Mouse (Mus musculus): ENCODE results near the gene Twsg1. TPM values are rescaled to one million over a fixed set of nuclear protein-coding genes. Genes with fewer than 3 reads are reported as not detected.

Gene Twsg1
- total RNA-seq (2023), result 10 to 100 TPM in 1 of 2 experiments, 1 to 10 TPM in 1; 8.9 to 11.9 TPM

GRCm38 (mm10) chr17:65950622-65951404, at the start of gene Twsg1:
TSS of gene Twsg1 (minus strand) at chr17:65951226.

GRCm38 (mm10) chr17:65885697-65886529, 65.1 kb downstream of the Twsg1 start, which contains the start of gene Ralbp1:
TSS of gene Ralbp1 (minus strand) at chr17:65885798.

Other genes with a start within 250 kb of the Twsg1 start
- gene Rab31, start 178.5 kb downstream of the Twsg1 start, total RNA-seq (2023), result 10 to 100 TPM; 68.8 to 81.1 TPM
- 100 to 1,000 TPM; 120 to 134 TPM for gene Ppp4r1, start 168.7 kb downstream of the Twsg1 start, total RNA-seq (2023)
- 10 to 100 TPM; 63.7 to 74.5 TPM for gene Ralbp1, start 65.4 kb downstream of the Twsg1 start, total RNA-seq (2023)
- gene Ankrd12, start 125.9 kb upstream of the Twsg1 start, total RNA-seq (2023), result 10 to 100 TPM; 52.1 to 54.5 TPM
- gene Ndufv2, start 150.3 kb upstream of the Twsg1 start, total RNA-seq (2023), result 10 to 100 TPM; 68.5 to 78.0 TPM
- 10 to 100 TPM; 51.9 to 52.4 TPM for gene Washc1, start 160.3 kb upstream of the Twsg1 start, total RNA-seq (2023)
- gene Ddx11, start 172.3 kb upstream of the Twsg1 start, total RNA-seq (2023), result 10 to 100 TPM; 17.1 to 17.4 TPM

Measured in neutrophil, adult 83 days (primary cell).